Mouse (Mus musculus) MEL (cell line): ENCODE data around the gene Ttc34.

Experiments used
- BHLHE40 ChIP-seq: IDR thresholded peaks from 2 replicates; pipeline ENCODE4 v1.6.1; 2012; ENCODE audit warnings: low read depth, mild to moderate bottlenecking, inconsistent platforms, low read length, improper control_type of control experiment, borderline replicate concordance
- CHD1 ChIP-seq: IDR thresholded peaks from 2 replicates; pipeline ENCODE4 v1.6.1; 2012; ENCODE audit warnings: low read depth, mild to moderate bottlenecking, inconsistent platforms, low read length, improper control_type of control experiment
- CHD2 ChIP-seq: IDR thresholded peaks from 2 replicates; pipeline ENCODE4 v1.6.1; 2011; ENCODE audit warnings: low read length, improper control_type of control experiment
- CTCF ChIP-seq, 3 experiments: IDR thresholded peaks in 2 of 3; conservative IDR thresholded peaks in 1 of 3; 2 replicates each; pipeline ENCODE4 v1.5.1; 2011 to 2012; ENCODE audit warnings: low read length in 3 of 3, low read depth in 2 of 3, mild to moderate bottlenecking in 2 of 3, improper control_type of control experiment in 1 of 3, inconsistent platforms in 1 of 3, mixed read lengths in 1 of 3, moderate library complexity in 1 of 3; ENCODE audit not compliant: control insufficient read depth in 1 of 3, insufficient read depth in 1 of 3, poor library complexity in 1 of 3, severe bottlenecking in 1 of 3
- EP300 ChIP-seq, 2 experiments: IDR thresholded peaks; 2 replicates each; pipeline ENCODE4 v1.6.1; 2011; ENCODE audit warnings: improper control_type of control experiment in 2 of 2, low read length in 2 of 2, low read depth in 1 of 2, mild to moderate bottlenecking in 1 of 2
- GATA1 ChIP-seq: IDR thresholded peaks from 2 replicates; pipeline ENCODE4 v1.6.1; 2011; ENCODE audit warnings: low read depth, low read length, improper control_type of control experiment
- MAFK ChIP-seq: IDR thresholded peaks from 2 replicates; pipeline ENCODE4 v1.6.1; 2011; ENCODE audit warnings: low read depth, mild to moderate bottlenecking, low read length, improper control_type of control experiment, borderline replicate concordance
- NELFE ChIP-seq: IDR thresholded peaks from 2 replicates; pipeline ENCODE4 v1.6.1; 2011; ENCODE audit warnings: low read depth, low read length, improper control_type of control experiment
- POLR2A ChIP-seq, 2 experiments: IDR thresholded peaks; 2 replicates each; pipeline ENCODE4 v1.6.1; 2011 to 2012; ENCODE audit warnings: low read length in 2 of 2, mild to moderate bottlenecking in 2 of 2, control low read depth in 1 of 2, improper control_type of control experiment in 1 of 2, low read depth in 1 of 2, moderate library complexity in 1 of 2; ENCODE audit not compliant: control insufficient read depth in 1 of 2, insufficient read depth in 1 of 2, poor library complexity in 1 of 2
- TAL1 ChIP-seq: IDR thresholded peaks from 2 replicates; pipeline ENCODE4 v1.6.1; 2012; ENCODE audit warnings: mild to moderate bottlenecking, inconsistent platforms, low read length, moderate library complexity, mixed read lengths
- ZNF384 ChIP-seq: IDR thresholded peaks from 2 replicates; pipeline ENCODE4 v1.6.1; 2012; ENCODE audit warnings: low read depth, mild to moderate bottlenecking, inconsistent platforms, low read length, improper control_type of control experiment

DNA sequence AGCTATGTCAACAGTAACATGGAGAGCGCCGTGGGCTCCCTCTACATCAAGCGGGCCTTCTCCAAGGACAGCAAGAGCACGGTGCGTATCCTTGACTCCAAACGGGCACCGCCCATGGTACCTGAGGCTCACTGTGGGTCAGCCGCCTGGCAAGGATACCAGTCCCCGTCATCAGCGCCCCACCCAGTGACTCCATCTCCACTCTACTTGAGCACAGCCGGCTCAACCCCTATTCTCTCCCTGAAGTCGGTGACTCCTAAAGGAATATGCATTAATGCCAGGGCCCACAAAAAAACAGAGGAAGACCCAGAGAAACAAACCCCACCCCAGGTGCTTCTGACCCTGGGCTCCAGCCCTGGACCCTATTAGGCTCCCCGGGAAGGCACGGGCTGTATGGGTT, 53.6 kb downstream of the Ttc34 start:
- no peak for TF ChIP-seq CTCF (IDR thresholded peaks at IDR 0.05 in 2 of 3, conservative IDR thresholded peaks at IDR 0.05 in 1 of 3; ENCODE audit: control insufficient read depth in 1 of 3, insufficient read depth in 1 of 3, low read depth in 2 of 3, low read length in 3 of 3, poor library complexity in 1 of 3, severe bottlenecking in 1 of 3)
- TF ChIP-seq CHD2: no peak
- TF ChIP-seq POLR2A (IDR thresholded peaks at IDR 0.05; ENCODE audit: control insufficient read depth in 1 of 2, insufficient read depth in 1 of 2, low read depth in 1 of 2, low read length in 2 of 2, poor library complexity in 1 of 2): no peak
- no peak for TF ChIP-seq TAL1
- TF ChIP-seq NELFE: no peak
- TF ChIP-seq GATA1: no peak
- no peak for TF ChIP-seq BHLHE40
- no peak for TF ChIP-seq EP300 (IDR thresholded peaks at IDR 0.05; ENCODE audit: low read depth in 1 of 2, low read length in 2 of 2)
- TF ChIP-seq ZNF384: no peak
- no peak for TF ChIP-seq MAFK
- no peak for TF ChIP-seq CHD1
